Mouse (Mus musculus) forebrain, embryonic 10.5 days (tissue): ENCODE data around the gene Ric3. TPM values are rescaled to one million over a fixed set of nuclear protein-coding genes. Genes with fewer than 3 reads are reported as not detected.

Experiments used
- DNase-seq: peaks from one replicate; pipeline ENCODE4 v3.0.0-alpha.2; 2017; ENCODE audit warnings: low spot score; ENCODE audit errors: extremely low spot score
- H3K27ac ChIP-seq: fragments of 300-500 bp; sonication (generic); 2 replicates; pipeline ENCODE4 v1.5.1; 2016; ENCODE audit warnings: mild to moderate bottlenecking
- H3K27me3 ChIP-seq: fragments of 300-500 bp; sonication (generic); 2 replicates; pipeline ENCODE4 v1.6.1; 2016; ENCODE audit warnings: mild to moderate bottlenecking; ENCODE audit not compliant: poor library complexity, severe bottlenecking
- H3K36me3 ChIP-seq: fragments of 300-500 bp; sonication (generic); replicated peaks from 2 replicates; pipeline ENCODE4 v1.6.1; 2016; ENCODE audit warnings: mild to moderate bottlenecking, moderate library complexity
- H3K4me1 ChIP-seq: fragments of 300-500 bp; sonication (generic); 2 replicates; pipeline ENCODE4 v1.6.1; 2016
- H3K4me3 ChIP-seq: fragments of 300-500 bp; sonication (generic); 2 replicates; pipeline ENCODE4 v1.5.1; 2016; ENCODE audit warnings: mild to moderate bottlenecking, moderate library complexity
- H3K9me3 ChIP-seq: fragments of 300-500 bp; sonication (generic); 2 replicates; pipeline ENCODE4 v1.6.1; 2016; ENCODE audit warnings: mild to moderate bottlenecking, moderate library complexity
- WGBS: fragments of 180-500 bp; shearing (Covaris S2); methylation state at CpG from one replicate; pipeline ENCODE4 v1.1.7; 2016; 5-methylcytosine and 5-hydroxymethylcytosine counted together
- polyA plus RNA-seq: library from polyadenylated mRNA; unstranded; fragments of >200 nt; fragmentation: Nextera tagmentation; extraction: Ambion mirVana; gene quantifications from 2 replicates; pipeline ENCODE4 v1.2.1, GENCODE M21; 2016

Gene Ric3
- polyA plus RNA-seq, 1 experiment from 2014 or later: 17.3 TPM

DNA sequence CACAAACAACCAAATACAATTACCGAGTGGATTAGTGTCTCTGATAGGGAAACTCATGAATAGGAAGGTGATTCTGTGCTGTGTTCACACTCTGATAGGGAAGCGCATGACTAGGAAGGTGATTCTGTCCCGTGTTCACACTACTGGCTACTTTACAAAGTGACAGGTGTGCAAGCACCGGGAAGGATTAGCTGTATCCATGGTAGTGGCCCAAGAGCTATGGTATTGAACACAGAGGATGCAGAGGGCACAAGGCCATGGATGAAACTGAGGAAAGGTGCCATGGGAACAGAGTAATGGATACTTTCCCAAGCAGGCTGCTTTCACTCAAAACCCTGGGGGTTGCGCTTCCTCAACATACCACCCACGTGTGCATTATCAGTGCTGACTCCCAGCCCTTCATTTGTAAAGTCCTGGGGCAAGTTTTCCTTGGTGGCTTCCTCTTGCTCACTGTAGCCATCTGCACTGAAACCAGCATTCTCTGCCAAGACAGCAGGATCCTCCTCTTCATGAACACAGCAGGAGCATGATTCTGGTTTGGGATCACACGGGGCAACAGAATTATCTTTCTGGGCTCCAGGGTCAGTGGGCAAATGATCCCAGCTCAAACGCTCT is 44.9 kb downstream of the Ric3 start:
- 89% methylated on average over 8 of the region's 8 CpGs for WGBS
- Histone ChIP-seq H3K36me3 (peaks cover 20% of the 10 kb centered on the region), H3K9me3 (no peaks in the 10 kb centered on the region), H3K4me3 (no peak overlapping the region), H3K27me3 (no peaks in the 10 kb centered on the region), H3K4me1 (no peaks in the 10 kb centered on the region), H3K27ac (no peak overlapping the region)
- DNase-seq: no peak

DNA sequence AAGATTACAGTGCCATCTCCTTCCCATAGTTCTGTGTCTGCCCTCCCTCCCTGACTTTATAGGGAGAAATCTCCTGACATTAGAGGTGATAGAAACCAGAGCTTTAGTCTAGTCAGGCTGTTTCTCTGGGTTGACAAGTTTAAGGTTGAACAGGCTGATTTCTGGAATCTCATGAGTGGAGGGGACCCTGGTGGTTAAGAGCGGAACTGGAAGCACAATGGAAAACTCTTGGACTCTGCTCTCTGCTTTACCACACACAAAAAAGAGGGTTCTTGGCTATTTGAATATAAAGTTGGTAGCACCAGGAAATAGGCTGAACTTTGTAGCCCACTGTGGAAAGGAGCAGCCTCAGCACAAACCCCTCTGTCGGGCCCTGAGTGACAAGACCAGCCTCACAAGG is 51.1 kb downstream of the Ric3 start:
- 83% methylated on average over 2 of the region's 2 CpGs for WGBS
- peaks cover 14% of the 10 kb centered on the region for H3K36me3 ChIP-seq
- no peaks in the 10 kb centered on the region for H3K9me3 ChIP-seq
- DNase-seq: no peak
- H3K27ac ChIP-seq: no peak overlapping the region
- no peaks in the 10 kb centered on the region for H3K4me1 ChIP-seq
- no peaks in the 10 kb centered on the region for H3K27me3 ChIP-seq
- no peak overlapping the region for H3K4me3 ChIP-seq

DNA sequence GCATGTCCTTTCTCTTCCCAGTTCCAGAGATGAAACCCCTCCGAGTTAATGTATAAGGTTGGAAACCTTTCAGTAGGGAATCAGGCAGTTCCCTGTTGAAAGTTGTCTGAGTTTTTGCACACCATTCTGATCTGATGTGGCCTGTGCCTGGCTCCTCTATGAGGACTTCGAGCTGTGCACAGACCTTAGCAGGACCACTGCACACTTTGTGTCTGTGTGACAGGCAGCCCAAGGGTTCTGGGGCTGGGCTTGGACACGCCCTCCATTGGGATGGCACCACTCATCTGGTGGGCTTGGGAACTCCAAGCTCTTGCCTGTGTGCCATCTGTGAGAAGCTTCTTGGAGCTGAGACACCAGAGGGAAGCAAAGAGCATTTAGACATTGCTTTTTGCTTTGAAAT is 51.8 kb downstream of the Ric3 start:
- no peak for DNase-seq

DNA sequence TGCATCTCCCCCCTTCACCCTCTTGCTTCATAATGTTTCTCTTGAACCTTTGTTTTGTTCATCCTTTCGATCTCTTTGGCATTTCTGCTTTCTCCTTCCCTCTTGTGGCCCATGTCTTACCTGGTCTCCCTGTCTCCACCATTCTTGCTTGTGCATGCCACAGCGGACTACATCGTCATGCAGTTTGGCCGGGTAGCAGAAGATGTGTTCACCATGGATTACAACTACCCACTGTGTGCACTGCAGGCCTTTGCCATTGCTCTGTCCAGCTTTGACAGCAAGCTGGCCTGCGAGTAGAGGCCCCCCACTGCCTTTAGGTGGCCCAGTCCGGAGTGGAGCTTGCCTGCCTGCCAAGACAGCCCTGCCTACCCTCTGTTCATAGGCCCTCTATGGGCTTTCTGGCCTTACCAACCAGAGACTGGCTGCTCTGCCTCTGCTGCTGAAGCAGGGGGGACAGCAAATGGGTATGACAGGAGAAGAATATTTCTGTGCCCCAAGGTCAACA is 53.1 kb downstream of the Ric3 start:
- no peak overlapping the region for H3K4me3 ChIP-seq
- WGBS: 91% methylated on average over 6 of the region's 6 CpGs
- H3K4me1 ChIP-seq: no peaks in the 10 kb centered on the region
- H3K9me3 ChIP-seq: no peaks in the 10 kb centered on the region
- no peak overlapping the region for H3K27ac ChIP-seq
- H3K27me3 ChIP-seq: no peaks in the 10 kb centered on the region
- peaks cover 18% of the 10 kb centered on the region for H3K36me3 ChIP-seq
- DNase-seq: no peak

More for the DNA sequence above, 51.8 kb downstream of the Ric3 start:
- no peaks in the 10 kb centered on the region for H3K27me3 ChIP-seq
- H3K36me3 ChIP-seq: peaks cover 18% of the 10 kb centered on the region
- H3K4me3 ChIP-seq: no peak overlapping the region
- H3K27ac ChIP-seq: no peak overlapping the region
- no peaks in the 10 kb centered on the region for H3K4me1 ChIP-seq
- H3K9me3 ChIP-seq: no peaks in the 10 kb centered on the region
- 88% methylated on average over 3 of the region's 3 CpGs for WGBS

GRCm38 (mm10) chr7:109028204-109028603 is 54.9 kb downstream of the Ric3 start:
- 34% methylated on average over 6 of the region's 6 CpGs for WGBS
- Histone ChIP-seq H3K4me1 (no peaks in the 10 kb centered on the region), H3K27me3 (no peaks in the 10 kb centered on the region), H3K4me3 (no peak overlapping the region), H3K9me3 (no peaks in the 10 kb centered on the region), H3K27ac (no peak overlapping the region), H3K36me3 (peaks cover 13% of the 10 kb centered on the region)
- DNase-seq: peak; percentile 50

DNA sequence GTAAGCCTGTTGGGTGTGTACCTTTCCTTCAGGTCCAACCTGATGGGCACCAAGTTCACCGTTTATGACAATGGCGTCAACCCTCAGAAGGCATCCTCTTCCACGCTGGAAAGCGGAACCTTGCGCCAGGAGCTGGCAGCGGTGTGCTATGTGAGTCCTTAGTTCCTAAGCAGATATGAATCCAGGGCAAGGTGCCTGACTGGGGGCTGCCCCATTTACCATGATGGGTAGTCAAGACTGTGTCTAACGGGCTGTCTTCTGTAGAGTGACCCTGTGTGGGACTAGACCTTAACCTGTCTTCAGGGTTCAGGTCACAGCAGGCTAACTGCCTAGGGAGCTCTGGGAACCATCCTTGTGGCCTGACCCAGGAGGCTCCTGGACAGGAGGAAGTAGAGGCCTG is 55.4 kb downstream of the Ric3 start:
- DNase-seq: no peak
- no peaks in the 10 kb centered on the region for H3K4me1 ChIP-seq
- no peak overlapping the region for H3K27ac ChIP-seq
- 95% methylated on average over 7 of the region's 7 CpGs for WGBS
- peaks cover 13% of the 10 kb centered on the region for H3K36me3 ChIP-seq
- H3K9me3 ChIP-seq: no peaks in the 10 kb centered on the region
- no peaks in the 10 kb centered on the region for H3K27me3 ChIP-seq
- no peak overlapping the region for H3K4me3 ChIP-seq

DNA sequence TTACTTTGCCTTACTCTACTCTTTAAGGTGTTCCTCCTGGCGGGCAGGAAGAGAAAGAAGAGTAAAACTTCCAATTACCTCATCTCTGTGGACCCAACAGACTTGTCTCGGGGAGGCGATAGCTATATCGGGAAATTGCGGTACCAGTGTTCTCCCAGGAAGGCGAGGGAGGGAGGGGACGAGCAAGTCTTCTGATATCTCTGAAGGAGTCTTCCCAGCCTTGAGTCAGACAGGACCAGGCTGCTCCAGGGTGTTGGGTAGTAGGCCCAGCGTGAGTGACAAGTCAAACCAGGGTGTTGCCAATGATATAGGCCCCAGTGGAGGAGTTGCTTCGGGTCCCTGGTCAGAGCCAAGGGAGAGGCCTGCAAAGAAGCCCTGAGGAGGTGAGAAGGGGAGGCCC is 56.2 kb downstream of the Ric3 start:
- no peaks in the 10 kb centered on the region for H3K4me1 ChIP-seq
- no peak overlapping the region for H3K27ac ChIP-seq
- no peaks in the 10 kb centered on the region for H3K27me3 ChIP-seq
- peaks cover 13% of the 10 kb centered on the region for H3K36me3 ChIP-seq
- H3K9me3 ChIP-seq: no peaks in the 10 kb centered on the region
- DNase-seq: no peak
- H3K4me3 ChIP-seq: no peak overlapping the region
- 87% methylated on average over 9 of the region's 9 CpGs for WGBS

- 92% methylated on average over 7 of the region's 7 CpGs for whole genome bisulfite sequencing
These were observed 57.4 kb downstream of the Ric3 start for GRCm38 (mm10) chr7:109025743-109026142.

DNA sequence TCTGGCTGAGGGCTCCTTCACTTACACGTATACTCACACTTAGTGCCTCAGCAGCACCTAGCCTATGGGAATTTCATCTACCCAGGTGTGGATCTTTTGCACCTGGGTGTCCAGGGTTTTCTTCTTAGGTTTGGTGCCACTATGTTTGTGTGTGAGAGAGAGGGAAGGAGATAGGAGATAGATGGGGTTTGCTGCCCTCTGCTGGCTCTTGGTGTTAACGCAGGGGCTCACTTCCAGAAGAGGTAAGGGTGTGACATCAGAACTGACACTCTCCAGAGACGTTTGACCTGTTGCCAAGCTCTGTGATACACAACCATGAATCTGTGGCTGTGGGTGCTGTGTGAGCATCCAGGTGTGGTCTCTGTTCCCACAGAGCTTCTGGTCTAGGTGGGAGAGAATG is 61.7 kb downstream of the Ric3 start:
- DNase-seq: peak; percentile 73
- Histone ChIP-seq H3K9me3 (no peaks in the 10 kb centered on the region), H3K4me1 (peaks cover 5% of the 10 kb centered on the region), H3K36me3 (no peaks in the 10 kb centered on the region; the same call in 1 of the 2 replicates), H3K27me3 (no peaks in the 10 kb centered on the region), H3K27ac (no peak overlapping the region), H3K4me3 (no peak overlapping the region)
- 22% methylated on average over 3 of the region's 3 CpGs for WGBS

More at GRCm38 (mm10) chr7:109025743-109026142, 57.4 kb downstream of the Ric3 start:
- Histone ChIP-seq H3K4me1 (no peaks in the 10 kb centered on the region), H3K9me3 (no peaks in the 10 kb centered on the region), H3K36me3 (peaks cover 13% of the 10 kb centered on the region), H3K4me3 (no peak overlapping the region), H3K27me3 (no peaks in the 10 kb centered on the region), H3K27ac (no peak overlapping the region)
- no peak for DNase-seq

GRCm38 (mm10) chr7:109019243-109019642 is 63.9 kb downstream of the Ric3 start:
- Histone ChIP-seq H3K4me1 (peaks cover 8% of the 10 kb centered on the region), H3K27ac (no peak overlapping the region), H3K4me3 (no peak overlapping the region), H3K9me3 (no peaks in the 10 kb centered on the region), H3K36me3 (no peaks in the 10 kb centered on the region; the same call in 1 of the 2 replicates), H3K27me3 (peaks cover 3% of the 10 kb centered on the region; the same call in 1 of the 2 replicates)
- 88% methylated on average over 7 of the region's 7 CpGs for WGBS
- DNase-seq: no peak

DNA sequence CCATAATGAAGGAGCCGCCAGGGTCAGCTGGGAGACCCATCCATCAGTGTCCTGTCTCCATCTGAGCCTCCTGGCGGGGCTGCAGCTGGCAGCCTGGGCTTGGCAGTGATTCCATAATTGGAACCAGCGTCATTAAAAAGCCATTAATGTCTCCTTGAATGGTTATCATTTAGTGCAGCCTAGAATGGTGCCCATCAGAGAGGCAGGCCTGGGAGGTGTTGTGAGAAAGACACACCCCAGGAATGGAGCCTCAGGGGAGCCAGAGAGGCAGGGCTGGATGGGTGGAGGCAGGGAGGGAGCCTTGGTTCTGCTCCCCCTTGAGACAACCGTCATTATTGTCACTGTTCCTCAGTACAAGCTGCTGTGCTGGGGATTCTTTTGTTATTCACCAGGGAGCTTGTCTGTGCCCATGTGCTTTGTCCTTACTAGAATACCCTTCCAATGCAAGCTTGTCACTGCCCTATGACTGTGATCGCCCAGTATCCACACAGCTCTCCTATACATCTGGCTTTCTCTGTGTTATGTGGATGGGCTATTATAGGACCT is 66.7 kb downstream of the Ric3 start:
- WGBS: 60% methylated on average over 5 of the region's 5 CpGs
- Histone ChIP-seq H3K4me3 (no peak overlapping the region), H3K36me3 (no peaks in the 10 kb centered on the region), H3K27me3 (peaks cover 28% of the 10 kb centered on the region), H3K27ac (0 out of 2 replicates have a peak overlapping the region, but pooled peaks have one; percentile 25), H3K9me3 (no peaks in the 10 kb centered on the region), H3K4me1 (peaks cover 29% of the 10 kb centered on the region)
- DNase-seq: no peak

DNA sequence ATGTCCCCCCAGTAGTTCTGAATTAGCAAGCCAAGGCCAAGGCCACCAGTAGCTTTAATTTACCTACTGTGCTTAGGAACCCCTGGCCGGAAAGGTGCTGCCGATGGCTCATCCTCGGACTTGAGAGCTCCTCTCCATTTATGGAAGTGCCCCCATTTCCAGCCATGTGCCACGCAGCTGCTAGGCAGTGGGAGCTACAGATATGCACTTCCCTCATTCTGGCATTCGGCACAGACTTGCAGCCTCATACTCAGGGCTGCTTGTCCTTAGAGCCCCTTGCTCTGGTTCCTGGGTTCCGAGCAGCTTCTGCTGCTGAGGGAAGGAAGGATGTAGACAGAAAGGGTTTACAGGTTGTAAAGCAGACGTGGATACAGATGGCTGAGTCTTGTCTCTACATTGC is 68.3 kb downstream of the Ric3 start:
- no peak overlapping the region for H3K27ac ChIP-seq
- H3K27me3 ChIP-seq: peaks cover 44% of the 10 kb centered on the region
- no peaks in the 10 kb centered on the region for H3K9me3 ChIP-seq
- 86% methylated on average over 7 of the region's 7 CpGs for WGBS
- DNase-seq: no peak
- H3K36me3 ChIP-seq: no peaks in the 10 kb centered on the region
- peaks cover 41% of the 10 kb centered on the region for H3K4me1 ChIP-seq
- no peak overlapping the region for H3K4me3 ChIP-seq

GRCm38 (mm10) chr7:109012998-109013625 is 70.0 kb downstream of the Ric3 start:
- no peak overlapping the region for H3K4me3 ChIP-seq
- 35% methylated on average over 4 of the region's 4 CpGs for WGBS
- no peaks in the 10 kb centered on the region for H3K9me3 ChIP-seq
- DNase-seq: no peak
- no peak overlapping the region; the same call in 1 of the 2 replicates for H3K27ac ChIP-seq
- H3K36me3 ChIP-seq: no peaks in the 10 kb centered on the region
- peaks cover 41% of the 10 kb centered on the region for H3K4me1 ChIP-seq
- peaks cover 62% of the 10 kb centered on the region for H3K27me3 ChIP-seq
